Mouse (Mus musculus): Measurements from ENCODE around the gene Cep78. TPM values are rescaled to one million over a fixed set of nuclear protein-coding genes. Genes with fewer than 3 reads are reported as not detected.

Cep78 gene
- total RNA-seq, 2 experiments from 2014 or later, result 6.6 to 7.6 TPM

- DNase-seq (ENCODE audit: low spot score in 2 of 2), result no peak
These were observed 73.3 kb downstream of the Cep78 start for GRCm38 (mm10) chr19:15911441-15911840.

- no peak for DNase-seq (ENCODE audit: low spot score in 2 of 2)
These were observed 73.8 kb downstream of the Cep78 start for GRCm38 (mm10) chr19:15910987-15911386.

GRCm38 (mm10) chr19:15910488-15910887 lies 74.3 kb downstream of the Cep78 start:
- DNase-seq (ENCODE audit: low spot score in 2 of 2), result no peak

GRCm38 (mm10) chr19:15908016-15908415 lies 76.8 kb downstream of the Cep78 start:
- DNase-seq (ENCODE audit: low spot score in 2 of 2), result no peak

Other genes with a start within 250 kb of the Cep78 start
- 10 to 100 TPM; 45.7 to 56.4 TPM for gene Psat1, start 37.7 kb downstream of the Cep78 start, total RNA-seq (2021)
- 10 to 100 TPM; 37.2 to 40.2 TPM for gene Gnaq, start 147.8 kb upstream of the Cep78 start, total RNA-seq (2021)

Data from gastrocnemius, postnatal 4 days (tissue).